Mouse (Mus musculus): ENCODE measurements around the gene Hmgn3. TPM values are rescaled to one million over a fixed set of nuclear protein-coding genes. Genes with fewer than 3 reads are reported as not detected.
"Not testable (repeated sequence)": the region's sequence is repeated elsewhere in the genome, so short reads cannot be mapped to it uniquely, and the experiment has no call there.

The Hmgn3 gene
- 102 and 106 TPM in 2 replicates for polyA plus RNA-seq (2015; fragmentation: Nextera tagmentation; extraction: Ambion mirVana)

DNA sequence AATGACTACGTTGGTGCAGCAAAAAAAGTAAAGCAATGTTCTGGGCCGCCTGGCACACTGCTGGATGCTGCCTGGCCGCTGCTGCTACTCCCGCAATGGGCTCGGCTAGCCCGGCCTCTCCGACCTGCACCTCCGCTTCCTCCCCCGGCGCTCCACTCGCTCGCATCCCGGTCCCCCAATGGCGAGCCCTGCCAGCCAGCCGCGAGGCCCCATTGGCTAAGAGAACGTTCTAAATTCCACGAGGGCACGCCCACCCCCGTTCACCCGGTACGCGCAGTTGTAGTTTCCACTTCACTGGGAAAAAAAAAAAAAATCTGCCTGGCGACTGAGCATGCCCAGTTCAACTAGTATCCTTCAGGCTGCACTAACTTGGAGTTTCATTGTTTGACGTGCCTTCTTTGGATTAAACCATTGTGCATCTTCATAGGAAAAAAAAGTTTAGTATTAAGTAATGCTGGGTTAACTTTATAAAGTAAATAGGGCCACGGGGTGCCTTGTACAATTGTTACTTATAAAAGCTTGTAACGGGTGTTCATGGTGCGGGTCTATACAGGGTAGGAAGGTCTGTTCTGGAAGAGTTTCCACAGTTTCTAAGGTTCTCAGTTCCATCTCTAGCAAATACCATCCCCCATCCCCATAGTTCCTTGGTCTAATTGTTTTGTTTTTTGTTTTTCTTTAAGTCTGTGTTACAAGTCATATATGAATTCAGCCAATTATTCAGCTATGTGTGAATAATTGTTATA is at the start of gene Hmgn3:
Gene Hmgn3, minus strand, starts transcription at position 240 of the 743 bp plus-strand sequence.
- Histone ChIP-seq H3K9ac (peak within 1 kb of the TSS; percentile 30), H3K4me1 (peaks cover 5% of the 10 kb centered on the region), H3K4me3 (replicated peaks) (peak within 1 kb of the TSS; percentile 60), H3K27me3 (replicated peaks) (no peaks in the 10 kb centered on the region), H3K36me3 (no peaks in the 10 kb centered on the region), H3K4me2 (peak within 1 kb of the TSS; percentile 98), H3K27ac (peak within 1 kb of the TSS; percentile 64), H3K9me3 (no peaks in the 10 kb centered on the region)
- ATAC-seq (ENCODE audit: insufficient read depth, low FRiP score, low read depth), result peak; percentile 94
- WGBS, result 9% methylated on average over 28 of the region's 28 CpGs

- no peak for ATAC-seq (ENCODE audit: insufficient read depth, low FRiP score, low read depth)
- 74% methylated on average over 10 of the region's 10 CpGs for WGBS
- Histone ChIP-seq H3K27me3 (replicated peaks) (no peaks in the 10 kb centered on the region), H3K36me3 (no peaks in the 10 kb centered on the region), H3K9me3 (no peaks in the 10 kb centered on the region), H3K9ac (no peak overlapping the region), H3K27ac (no peak overlapping the region), H3K4me3 (replicated peaks) (no peak overlapping the region), H3K4me2 (no peak overlapping the region), H3K4me1 (no peaks in the 10 kb centered on the region)
Observed at GRCm38 (mm10) chr9:83195765-83196164, 49.3 kb upstream of the Hmgn3 start.

- Histone ChIP-seq H3K27me3 (replicated peaks) (no peaks in the 10 kb centered on the region), H3K9me3 (no peaks in the 10 kb centered on the region), H3K4me1 (no peaks in the 10 kb centered on the region), H3K9ac (no peak overlapping the region), H3K36me3 (no peaks in the 10 kb centered on the region), H3K27ac (no peak overlapping the region), H3K4me2 (no peak overlapping the region), H3K4me3 (replicated peaks) (no peak overlapping the region)
- WGBS, result 56% methylated on average over 6 of the region's 6 CpGs
- no peak for ATAC-seq (ENCODE audit: insufficient read depth, low FRiP score, low read depth)
Observed at GRCm38 (mm10) chr9:83195007-83195406, 48.5 kb upstream of the Hmgn3 start.

DNA sequence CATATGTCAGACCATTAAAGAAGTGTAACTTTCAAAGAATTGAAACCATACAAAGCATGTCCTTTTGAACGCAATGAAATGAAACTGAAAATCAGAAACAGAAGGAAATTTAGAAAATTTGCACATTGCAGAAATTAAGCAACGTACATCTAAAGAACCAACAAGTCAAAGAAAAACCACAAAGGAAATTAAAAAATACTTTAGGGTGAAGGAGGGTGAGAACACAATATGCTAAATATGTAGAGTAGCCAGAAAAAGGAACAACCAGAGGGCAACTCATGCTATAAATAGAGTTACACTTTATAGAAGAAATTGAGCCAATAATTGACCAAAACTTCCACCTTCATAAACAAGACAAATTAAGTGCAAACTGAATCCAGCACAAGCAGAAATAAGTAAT is 41.3 kb upstream of the Hmgn3 start:
- Histone ChIP-seq H3K27ac (no peak overlapping the region), H3K9me3 (no peaks in the 10 kb centered on the region), H3K4me2 (no peak overlapping the region), H3K4me1 (no peaks in the 10 kb centered on the region), H3K27me3 (replicated peaks) (no peaks in the 10 kb centered on the region), H3K36me3 (no peaks in the 10 kb centered on the region), H3K9ac (no peak overlapping the region), H3K4me3 (replicated peaks) (no peak overlapping the region)
- ATAC-seq (ENCODE audit: insufficient read depth, low FRiP score, low read depth), result no peak
- WGBS, result 83% methylated on average over 2 of the region's 2 CpGs

- 2% methylated on average over 48 of the region's 53 CpGs for WGBS
- Histone ChIP-seq H3K9ac (peak overlapping the region; percentile 30), H3K4me2 (peak overlapping the region; percentile 98), H3K9me3 (no peaks in the 10 kb centered on the region), H3K27me3 (replicated peaks) (no peaks in the 10 kb centered on the region), H3K36me3 (no peaks in the 10 kb centered on the region), H3K27ac (peak overlapping the region; percentile 64), H3K4me1 (peaks cover 5% of the 10 kb centered on the region), H3K4me3 (replicated peaks) (peak overlapping the region; percentile 60)
- peak; percentile 76 for ATAC-seq (ENCODE audit: insufficient read depth, low FRiP score, low read depth)
Observed at GRCm38 (mm10) chr9:83145591-83146445, 667 bp downstream of the Hmgn3 start.

- H3K9me3 ChIP-seq, result no peaks in the 10 kb centered on the region
- no peaks in the 10 kb centered on the region for H3K27me3 ChIP-seq (replicated peaks)
- H3K4me3 ChIP-seq (replicated peaks), result no peak overlapping the region
- H3K4me1 ChIP-seq, result no peaks in the 10 kb centered on the region
- no peak for ATAC-seq (ENCODE audit: insufficient read depth, low FRiP score, low read depth)
- H3K9ac ChIP-seq, result no peak overlapping the region
- no peaks in the 10 kb centered on the region for H3K36me3 ChIP-seq
- WGBS, result 84% methylated on average over 4 of the region's 4 CpGs
- no peak overlapping the region for H3K27ac ChIP-seq
- no peak overlapping the region for H3K4me2 ChIP-seq
Observed at GRCm38 (mm10) chr9:83129831-83130230, 16.7 kb downstream of the Hmgn3 start.

- no peaks in the 10 kb centered on the region for H3K4me1 ChIP-seq
- no peaks in the 10 kb centered on the region for H3K27me3 ChIP-seq (replicated peaks)
- H3K36me3 ChIP-seq, result no peaks in the 10 kb centered on the region
- no peak overlapping the region for H3K4me3 ChIP-seq (replicated peaks)
- no peak overlapping the region for H3K27ac ChIP-seq
- no peak overlapping the region for H3K9ac ChIP-seq
- 40% methylated on average over 7 of the region's 7 CpGs for WGBS
- H3K4me2 ChIP-seq, result no peak overlapping the region
- peak; percentile 63 for ATAC-seq (ENCODE audit: insufficient read depth, low FRiP score, low read depth)
- H3K9me3 ChIP-seq, result no peaks in the 10 kb centered on the region
Observed at GRCm38 (mm10) chr9:83127840-83128239, 18.6 kb downstream of the Hmgn3 start.

DNA sequence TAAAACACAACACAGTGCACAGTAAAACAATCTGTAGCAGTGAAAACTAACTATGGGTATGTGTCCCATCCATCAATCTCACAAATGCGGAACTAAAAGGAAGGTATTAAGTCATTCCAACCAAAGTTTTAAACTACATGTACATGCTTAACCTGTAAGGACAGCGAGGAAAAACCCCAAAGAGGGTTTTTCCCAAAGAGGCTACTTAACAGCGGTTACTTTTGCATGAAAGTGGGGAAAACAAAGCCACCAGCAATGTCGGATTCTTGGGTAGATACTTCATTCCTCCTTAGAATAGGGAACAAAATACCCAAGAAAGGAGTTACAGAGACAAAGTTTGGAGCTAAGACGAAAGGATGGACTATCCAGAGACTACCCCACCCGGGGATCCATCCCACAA is 20.0 kb downstream of the Hmgn3 start:
- H3K4me3 ChIP-seq (replicated peaks); H3K27ac ChIP-seq; ATAC-seq (ENCODE audit: insufficient read depth, low FRiP score, low read depth); H3K4me2 ChIP-seq; H3K4me1 ChIP-seq; H3K9ac ChIP-seq; H3K36me3 ChIP-seq; H3K27me3 ChIP-seq (replicated peaks); H3K9me3 ChIP-seq: not testable (repeated sequence)
- 88% methylated on average over 6 of the region's 6 CpGs for WGBS

- no peaks in the 10 kb centered on the region for H3K4me1 ChIP-seq
- H3K36me3 ChIP-seq, result no peaks in the 10 kb centered on the region
- H3K4me3 ChIP-seq (replicated peaks), result no peak overlapping the region
- no peak overlapping the region for H3K9ac ChIP-seq
- no peak overlapping the region for H3K27ac ChIP-seq
- 70% methylated on average over 2 of the region's 2 CpGs for WGBS
- no peaks in the 10 kb centered on the region for H3K9me3 ChIP-seq
- no peaks in the 10 kb centered on the region for H3K27me3 ChIP-seq (replicated peaks)
- ATAC-seq (ENCODE audit: insufficient read depth, low FRiP score, low read depth), result no peak
- no peak overlapping the region for H3K4me2 ChIP-seq
Observed at GRCm38 (mm10) chr9:83119211-83119610, 27.3 kb downstream of the Hmgn3 start.

DNA sequence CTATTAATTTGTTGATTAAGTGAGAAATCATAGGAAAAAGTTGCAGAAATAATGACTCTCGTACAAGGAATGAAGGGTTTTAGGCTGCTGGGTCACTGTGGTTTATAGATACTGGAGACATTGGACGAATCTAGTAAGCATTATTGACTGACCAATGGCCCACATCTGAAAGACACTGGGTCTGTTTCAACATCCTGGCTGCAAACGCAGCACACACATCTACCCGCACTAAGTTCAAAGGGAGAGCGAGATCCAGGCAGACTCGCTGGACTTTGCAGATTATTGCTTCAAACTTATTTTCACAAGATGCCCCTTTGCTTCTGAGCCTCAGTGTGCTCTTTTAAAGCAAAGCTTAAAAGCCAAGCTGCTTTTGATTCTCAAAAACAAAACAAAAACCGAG is 29.0 kb downstream of the Hmgn3 start:
- Histone ChIP-seq H3K27me3 (replicated peaks) (no peaks in the 10 kb centered on the region), H3K36me3 (no peaks in the 10 kb centered on the region), H3K9ac (no peak overlapping the region), H3K27ac (no peak overlapping the region), H3K4me2 (no peak overlapping the region), H3K9me3 (no peaks in the 10 kb centered on the region), H3K4me1 (no peaks in the 10 kb centered on the region), H3K4me3 (replicated peaks) (no peak overlapping the region)
- no peak for ATAC-seq (ENCODE audit: insufficient read depth, low FRiP score, low read depth)
- 81% methylated on average over 7 of the region's 7 CpGs for WGBS

DNA sequence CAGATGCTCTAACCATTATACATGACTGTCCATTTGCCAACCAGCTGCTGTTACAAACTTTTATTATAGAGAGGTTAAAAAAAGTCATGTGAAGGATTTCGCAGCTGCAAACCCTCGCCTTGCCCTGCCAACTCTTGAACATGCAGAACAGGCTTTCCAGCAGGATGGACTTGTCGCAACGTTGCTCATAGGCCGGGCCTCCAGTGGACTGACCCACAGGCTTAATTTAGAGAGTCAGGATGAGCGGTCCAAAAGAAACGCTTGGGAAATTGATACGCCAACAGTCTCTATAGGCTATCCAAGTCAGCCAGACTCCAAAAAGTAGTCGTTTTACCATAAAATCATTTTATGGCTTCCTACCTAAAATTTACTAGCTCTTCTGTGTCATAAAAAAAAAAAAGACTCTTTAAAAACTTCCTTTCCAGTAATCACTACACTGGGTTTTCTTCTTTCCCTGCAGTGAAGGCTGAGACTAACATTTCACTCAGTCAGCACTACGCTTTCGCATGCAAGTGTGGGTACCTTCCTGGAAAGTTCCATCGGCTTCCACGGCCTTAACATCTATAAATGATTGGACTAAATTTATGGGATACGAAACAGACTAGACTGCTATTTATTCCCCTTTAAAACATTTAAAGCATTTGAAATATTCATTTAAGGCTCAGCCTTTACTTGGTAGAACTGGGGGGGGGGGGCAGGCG is 29.6 kb downstream of the Hmgn3 start:
- H3K4me2 ChIP-seq, result no peak overlapping the region
- WGBS, result 90% methylated on average over 15 of the region's 15 CpGs
- H3K9ac ChIP-seq, result no peak overlapping the region
- no peaks in the 10 kb centered on the region for H3K4me1 ChIP-seq
- no peaks in the 10 kb centered on the region for H3K9me3 ChIP-seq
- no peaks in the 10 kb centered on the region for H3K36me3 ChIP-seq
- H3K4me3 ChIP-seq (replicated peaks), result no peak overlapping the region
- no peaks in the 10 kb centered on the region for H3K27me3 ChIP-seq (replicated peaks)
- no peak overlapping the region for H3K27ac ChIP-seq
- ATAC-seq (ENCODE audit: insufficient read depth, low FRiP score, low read depth), result no peak

GRCm38 (mm10) chr9:83115676-83116075 is 30.8 kb downstream of the Hmgn3 start:
- no peak overlapping the region for H3K9ac ChIP-seq
- no peak for ATAC-seq (ENCODE audit: insufficient read depth, low FRiP score, low read depth)
- WGBS, result 91% methylated on average over 2 of the region's 2 CpGs
- H3K4me3 ChIP-seq (replicated peaks), result no peak overlapping the region
- no peak overlapping the region for H3K4me2 ChIP-seq
- H3K9me3 ChIP-seq, result no peaks in the 10 kb centered on the region
- no peaks in the 10 kb centered on the region for H3K27me3 ChIP-seq (replicated peaks)
- H3K27ac ChIP-seq, result no peak overlapping the region
- H3K4me1 ChIP-seq, result no peaks in the 10 kb centered on the region
- H3K36me3 ChIP-seq, result no peaks in the 10 kb centered on the region

All from stomach, embryonic 15.5 days (tissue).